8 mouse cellular contexts compared by ENCODE assay signal in the genomic region with DNA sequence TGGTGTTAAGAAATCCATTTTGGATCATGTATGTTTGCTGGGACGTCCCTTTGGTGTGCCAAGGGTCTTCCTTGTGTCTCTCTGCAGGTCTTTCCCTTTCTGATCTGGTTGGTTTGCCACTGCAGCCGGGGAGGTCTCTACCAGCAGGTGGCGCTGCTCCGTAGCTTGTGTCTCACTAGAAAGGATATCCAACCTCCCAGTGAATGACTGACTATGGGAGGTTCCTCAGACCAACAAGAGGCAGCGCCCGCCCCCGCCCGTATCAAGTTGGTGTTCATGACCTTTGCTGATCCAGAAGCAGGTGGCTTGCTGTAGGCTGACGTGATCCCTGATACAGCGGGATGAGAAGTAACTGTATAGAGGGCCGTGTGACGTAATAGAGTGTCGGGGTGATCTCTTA. TPM values are rescaled to one million over a fixed set of nuclear protein-coding genes. Genes with fewer than 3 reads are reported as not detected.
DNase-seq lines count a peak whose midpoint lies in the region; ATAC-seq and TF ChIP-seq lines count a peak whose summit lies in the region.

No protein-coding gene starts in this region.

- no peaks in the 10 kb centered on the region for H3K27me3 ChIP-seq in embryonic facial prominence, embryonic 14.5 days (replicated peaks; ENCODE audit: control insufficient read depth, insufficient read depth, low read length)
- H3K27me3 ChIP-seq in heart, postnatal 0 days (ENCODE audit: control insufficient read depth, insufficient read depth, low read length) = no peaks in the 10 kb centered on the region
- no peaks in the 10 kb centered on the region for H3K27me3 ChIP-seq in liver, postnatal 0 days (ENCODE audit: insufficient read depth, low read length)

- no peak overlapping the region for H3K4me3 ChIP-seq in bone marrow, adult 2 months (replicated peaks; ENCODE audit: control insufficient read depth, low read depth, low read length)
- no peak overlapping the region for H3K4me3 ChIP-seq in embryonic facial prominence, embryonic 14.5 days (ENCODE audit: low read depth, low read length)
- no peak overlapping the region for H3K4me3 ChIP-seq in heart, postnatal 0 days (ENCODE audit: low read depth, low read length)
- no peak overlapping the region for H3K4me3 ChIP-seq in liver, postnatal 0 days (ENCODE audit: low read depth, low read length)

- peak; percentile 76 for TF ChIP-seq CTCF in bone marrow, adult 2 months (IDR thresholded peaks at IDR 0.05; ENCODE audit: control insufficient read depth, insufficient read depth, low read length)
- TF ChIP-seq CTCF in heart, postnatal 0 days (IDR thresholded peaks at IDR 0.05; ENCODE audit: low read depth) = peak; percentile 81
- peak; percentile 84 for TF ChIP-seq CTCF in liver, postnatal 0 days (IDR thresholded peaks at IDR 0.05; ENCODE audit: low read depth)

- no peaks in the 10 kb centered on the region for H3K9me3 ChIP-seq in embryonic facial prominence, embryonic 14.5 days (ENCODE audit: control insufficient read depth, low read length)
- no peaks in the 10 kb centered on the region for H3K9me3 ChIP-seq in heart, postnatal 0 days (replicated peaks; ENCODE audit: control insufficient read depth, low read length)
- no peaks in the 10 kb centered on the region for H3K9me3 ChIP-seq in liver, postnatal 0 days (ENCODE audit: low read length)

- no peak overlapping the region for H3K27ac ChIP-seq in bone marrow, adult 2 months (ENCODE audit: control insufficient read depth, insufficient read depth, low read depth, low read length, poor library complexity)
- no peak overlapping the region for H3K27ac ChIP-seq in embryonic facial prominence, embryonic 14.5 days (replicated peaks; ENCODE audit: low read depth, low read length)
- no peak overlapping the region for H3K27ac ChIP-seq in heart, postnatal 0 days (ENCODE audit: low read depth)
- no peak overlapping the region for H3K27ac ChIP-seq in liver, postnatal 0 days (ENCODE audit: low read depth)

- WGBS in bone marrow, adult 2 months = 23% methylated on average over 13 of the region's 13 CpGs
- 21% methylated on average over 13 of the region's 13 CpGs for WGBS in embryonic facial prominence, embryonic 14.5 days
- WGBS in heart, postnatal 0 days = 19% methylated on average over 13 of the region's 13 CpGs
- WGBS in liver, postnatal 0 days (ENCODE audit: insufficient replicate concordance) = 17% methylated on average over 13 of the region's 13 CpGs

- H3K4me1 ChIP-seq in bone marrow, adult 2 months (ENCODE audit: control insufficient read depth, insufficient read depth, low read length) = no peaks in the 10 kb centered on the region; the same call in 1 of the 2 replicates
- H3K4me1 ChIP-seq in embryonic facial prominence, embryonic 14.5 days (ENCODE audit: control insufficient read depth, insufficient read depth, low read length) = no peaks in the 10 kb centered on the region
- no peaks in the 10 kb centered on the region for H3K4me1 ChIP-seq in heart, postnatal 0 days (ENCODE audit: control insufficient read depth, insufficient read depth)
- no peaks in the 10 kb centered on the region for H3K4me1 ChIP-seq in liver, postnatal 0 days (ENCODE audit: insufficient read depth)

- TF ChIP-seq EP300 in heart, postnatal 0 days (IDR thresholded peaks at IDR 0.05; ENCODE audit: low read depth) = no peak
- TF ChIP-seq EP300 in liver, postnatal 0 days (IDR thresholded peaks at IDR 0.05; ENCODE audit: low read depth) = no peak

- no peak overlapping the region for H3K4me2 ChIP-seq in embryonic facial prominence, embryonic 14.5 days (ENCODE audit: low read depth, low read length)
- no peak overlapping the region for H3K4me2 ChIP-seq in heart, postnatal 0 days (ENCODE audit: low read depth, low read length)
- no peak overlapping the region for H3K4me2 ChIP-seq in liver, postnatal 0 days (ENCODE audit: low read depth, low read length)

- no peaks in the 10 kb centered on the region for H3K36me3 ChIP-seq in embryonic facial prominence, embryonic 14.5 days (ENCODE audit: control insufficient read depth, insufficient read depth, low read length)
- no peaks in the 10 kb centered on the region for H3K36me3 ChIP-seq in heart, postnatal 0 days (replicated peaks; ENCODE audit: control insufficient read depth, insufficient read depth, low read length)
- H3K36me3 ChIP-seq in liver, postnatal 0 days (replicated peaks; ENCODE audit: insufficient read depth, low read length) = no peaks in the 10 kb centered on the region

- ATAC-seq in embryonic facial prominence, embryonic 14.5 days (ENCODE audit: low read depth) = peak; percentile 60; the same call in 1 of the 2 replicates
- no peak; the same call in 1 of the 2 replicates for ATAC-seq in heart, postnatal 0 days (ENCODE audit: insufficient read depth, low read depth)
- ATAC-seq in liver, postnatal 0 days = peak; percentile 82

- DNase-seq in CD4-positive helper T cell, adult 2 months (ENCODE audit: low read depth, low spot score) = peak; percentile 18
- peak; percentile 81 for DNase-seq in embryonic facial prominence, embryonic 14.5 days (ENCODE audit: low spot score)
- peak; percentile 57 for DNase-seq in heart, postnatal 0 days (ENCODE audit: low spot score)
- DNase-seq in kidney, postnatal 36 days = peak; percentile 70 to 91
- DNase-seq in liver, postnatal 0 days = peak; percentile 83
- peak; percentile 65 for DNase-seq in ovary, postnatal 14 days (ENCODE audit: low spot score)
- DNase-seq in thymus, postnatal 25 days = peak; percentile 52

- no peak for TF ChIP-seq POLR2A in bone marrow, adult 2 months (IDR thresholded peaks at IDR 0.05; ENCODE audit: borderline replicate concordance, control insufficient read depth, low read depth, low read length)

- no peak overlapping the region for H3K9ac ChIP-seq in embryonic facial prominence, embryonic 14.5 days (ENCODE audit: low read depth, low read length)
- no peak overlapping the region for H3K9ac ChIP-seq in heart, postnatal 0 days (replicated peaks; ENCODE audit: low read depth, low read length)
- H3K9ac ChIP-seq in liver, postnatal 0 days (replicated peaks) = no peak overlapping the region

RNA-seq across cellular contexts. Expression of gene Gm17720, which starts 28.0 kb away (rescaled TPM):
- not detected in 2 replicates for polyA plus RNA-seq in bone marrow, adult 2 months (2011; ENCODE audit: insufficient read depth, insufficient read length, low replicate concordance, missing spikeins)
- not detected in 2 replicates for polyA plus RNA-seq in embryonic facial prominence, embryonic 14.5 days (2014; fragmentation: Nextera tagmentation; extraction: Ambion mirVana)
- total RNA-seq in heart, postnatal 0 days (2014; rRNA removed; ENCODE audit: low replicate concordance) = not detected in 2 replicates
- not detected in 2 replicates for polyA plus RNA-seq in heart, postnatal 0 days (2015; fragmentation: Nextera tagmentation; extraction: Ambion mirVana)
- polyA plus RNA-seq in liver, postnatal 0 days (2015; fragmentation: Nextera tagmentation; extraction: Ambion mirVana) = not detected in 2 replicates

RNA-seq across cellular contexts. Expression of gene Gm21964, which starts 29.5 kb away (rescaled TPM):
- not detected in 2 replicates for polyA plus RNA-seq in bone marrow, adult 2 months (2011; ENCODE audit: insufficient read depth, insufficient read length, low replicate concordance, missing spikeins)
- not detected in 2 replicates for polyA plus RNA-seq in embryonic facial prominence, embryonic 14.5 days (2014; fragmentation: Nextera tagmentation; extraction: Ambion mirVana)
- total RNA-seq in heart, postnatal 0 days (2014; rRNA removed; ENCODE audit: low replicate concordance) = not detected in 2 replicates
- polyA plus RNA-seq in heart, postnatal 0 days (2015; fragmentation: Nextera tagmentation; extraction: Ambion mirVana) = not detected in 2 replicates
- polyA plus RNA-seq in liver, postnatal 0 days (2015; fragmentation: Nextera tagmentation; extraction: Ambion mirVana) = not detected in 2 replicates

RNA-seq across cellular contexts. Expression of gene Calb2, which starts 37.5 kb away (rescaled TPM):
- 4.2 TPM in 1 of 2 replicates, not detected in the other for polyA plus RNA-seq in bone marrow, adult 2 months (2011; ENCODE audit: insufficient read depth, insufficient read length, low replicate concordance, missing spikeins)
- 14.7 and 17.5 TPM in 2 replicates for polyA plus RNA-seq in embryonic facial prominence, embryonic 14.5 days (2014; fragmentation: Nextera tagmentation; extraction: Ambion mirVana)
- not detected in 2 replicates for total RNA-seq in heart, postnatal 0 days (2014; rRNA removed; ENCODE audit: low replicate concordance)
- polyA plus RNA-seq in heart, postnatal 0 days (2015; fragmentation: Nextera tagmentation; extraction: Ambion mirVana) = 0.11 and 0.18 TPM in 2 replicates
- polyA plus RNA-seq in liver, postnatal 0 days (2015; fragmentation: Nextera tagmentation; extraction: Ambion mirVana) = not detected in 2 replicates

RNA-seq across cellular contexts. Expression of gene Zfp612, which starts 51.0 kb away (rescaled TPM):
- 0.41 and 1.00 TPM in 2 replicates for polyA plus RNA-seq in bone marrow, adult 2 months (2011; ENCODE audit: insufficient read depth, insufficient read length, low replicate concordance, missing spikeins)
- polyA plus RNA-seq in embryonic facial prominence, embryonic 14.5 days (2014; fragmentation: Nextera tagmentation; extraction: Ambion mirVana) = 6.2 and 7.4 TPM in 2 replicates
- 4.0 and 4.2 TPM in 2 replicates for total RNA-seq in heart, postnatal 0 days (2014; rRNA removed; ENCODE audit: low replicate concordance)
- 5.3 and 5.9 TPM in 2 replicates for polyA plus RNA-seq in heart, postnatal 0 days (2015; fragmentation: Nextera tagmentation; extraction: Ambion mirVana)
- polyA plus RNA-seq in liver, postnatal 0 days (2015; fragmentation: Nextera tagmentation; extraction: Ambion mirVana) = 2.7 TPM in 2 replicates

Comparison
In these comparisons a context has a peak if more than half of its experiments do, and no peak if none do; other contexts are left out.
1. DNase-seq: peak in every context shown above with its lines; median percentile 83 in liver, postnatal 0 days; 81 in embryonic facial prominence, embryonic 14.5 days; 80 in kidney, postnatal 36 days; 65 in ovary, postnatal 14 days; 57 in heart, postnatal 0 days; 52 in thymus, postnatal 25 days; 18 in CD4-positive helper T cell, adult 2 months.